Mouse (Mus musculus) CD8-positive naive resting alpha-beta T cell, adult 2 months (primary cell): Measurements from ENCODE around the gene Rpap1.
"Not testable (repeated sequence)": the region's sequence is repeated elsewhere in the genome, so short reads cannot be mapped to it uniquely, and the experiment has no call there.

Experiments
- DNase-seq, 2 experiments: peaks; one replicate each; pipeline ENCODE4 v3.0.0; 2022; ENCODE audit warnings: low read depth in 2 of 2, low spot score in 2 of 2

The Rpap1 gene

DNA sequence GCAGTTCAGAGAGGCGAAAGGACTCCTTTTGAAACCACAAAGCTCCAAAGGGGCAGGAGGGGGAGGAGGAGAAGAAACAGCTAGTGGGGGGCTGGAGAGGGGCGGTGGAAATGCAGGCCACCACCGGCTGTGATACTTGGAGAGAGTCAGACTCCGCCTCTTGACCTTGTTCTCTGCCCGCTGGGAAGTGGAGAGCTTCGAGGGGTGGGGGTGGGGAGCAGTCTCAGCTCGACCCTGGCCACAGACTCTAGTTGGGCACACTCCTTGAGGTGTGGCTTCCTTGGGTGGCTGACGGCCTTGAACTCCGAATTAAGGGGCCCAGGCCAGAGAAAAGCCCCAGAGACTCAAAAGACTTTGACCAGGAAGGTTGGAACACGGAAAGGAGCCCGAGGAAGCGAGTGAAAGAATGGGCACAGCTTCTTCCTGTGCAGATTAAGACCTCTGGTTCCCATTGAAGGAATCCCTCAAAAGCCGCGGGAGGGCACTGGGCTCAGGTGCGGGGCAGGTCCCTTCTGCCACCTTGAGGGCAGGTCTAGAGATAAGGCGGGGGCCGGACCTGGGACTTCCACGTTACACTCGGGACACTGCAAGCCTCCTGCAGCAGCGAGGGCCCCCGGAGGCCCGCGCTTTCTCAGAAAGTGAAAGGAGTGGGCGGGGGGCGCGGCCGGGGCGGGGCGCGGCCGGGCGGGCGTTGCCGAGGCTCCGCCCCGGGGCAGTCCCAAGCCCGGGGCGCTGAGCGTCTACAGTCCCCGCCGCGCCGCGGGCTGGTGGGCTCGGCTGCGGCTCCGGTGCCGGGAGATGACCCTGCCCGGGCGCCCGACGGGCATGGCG is 45.5 kb downstream of the Rpap1 start, which contains the start of gene Itpka:
TSS of gene Itpka (plus strand) at position 757 of the 831 bp plus-strand sequence.
- peak; percentile 43 to 63 for DNase-seq

DNA sequence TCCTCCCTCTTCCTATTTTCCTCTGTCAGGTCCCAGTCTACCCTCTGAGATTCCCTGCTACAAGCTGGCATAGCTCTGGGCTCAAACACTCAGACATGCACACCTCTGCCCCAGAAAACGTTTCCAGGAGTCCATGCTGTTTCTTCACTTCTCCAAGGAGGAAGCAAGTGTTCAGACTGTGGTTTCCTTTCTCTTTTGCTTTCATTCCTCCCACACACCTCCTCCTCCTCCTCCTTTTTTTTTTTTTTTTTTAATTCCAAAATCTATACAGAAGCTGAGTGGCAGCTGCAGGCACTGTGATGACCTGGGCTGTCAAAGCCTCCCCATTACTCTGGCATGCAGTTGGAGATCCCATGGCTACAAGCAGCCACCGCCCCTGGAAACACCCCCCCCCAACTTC is 46.8 kb downstream of the Rpap1 start:
- DNase-seq, result no peak

DNA sequence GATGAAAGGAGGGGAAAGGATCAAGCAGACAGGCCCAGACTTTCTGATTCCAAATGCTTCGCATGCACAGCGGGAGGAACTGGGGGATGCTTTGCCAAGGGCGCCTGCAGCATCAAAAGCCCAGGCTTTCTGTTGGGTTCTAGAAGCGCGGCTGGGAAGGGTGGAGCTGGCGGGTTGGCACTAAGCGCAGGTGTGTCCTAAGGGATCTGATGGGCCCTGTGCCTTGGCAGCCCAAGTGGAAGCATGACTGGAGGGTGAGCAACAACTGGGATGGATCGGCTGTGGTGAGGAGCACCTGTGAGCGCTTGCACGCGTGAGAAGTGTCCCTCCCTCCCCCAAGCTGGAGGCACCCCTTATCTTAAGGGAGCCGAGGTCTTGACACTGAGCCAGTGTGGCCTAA is 50.2 kb downstream of the Rpap1 start:
- DNase-seq, result no peak

DNA sequence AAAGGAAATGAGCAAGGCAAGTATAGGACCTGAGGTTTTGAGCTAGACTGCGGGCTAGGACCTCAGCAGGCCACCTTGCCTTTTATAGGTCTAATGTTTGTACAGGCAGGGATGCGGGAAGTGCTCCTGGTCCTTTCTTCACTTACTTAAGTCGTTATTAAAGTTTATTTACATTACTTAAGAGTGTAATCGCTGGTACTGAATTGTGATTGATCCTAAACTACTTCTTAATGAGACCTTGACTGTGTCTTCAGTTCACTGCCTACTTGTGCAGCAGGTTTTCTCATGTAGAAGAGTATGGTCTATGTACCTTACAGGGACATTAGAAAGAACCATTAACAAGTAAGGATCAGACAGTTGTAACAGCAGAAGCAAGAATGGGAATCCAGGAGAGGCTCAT is 56.6 kb downstream of the Rpap1 start:
- DNase-seq, result no peak

DNA sequence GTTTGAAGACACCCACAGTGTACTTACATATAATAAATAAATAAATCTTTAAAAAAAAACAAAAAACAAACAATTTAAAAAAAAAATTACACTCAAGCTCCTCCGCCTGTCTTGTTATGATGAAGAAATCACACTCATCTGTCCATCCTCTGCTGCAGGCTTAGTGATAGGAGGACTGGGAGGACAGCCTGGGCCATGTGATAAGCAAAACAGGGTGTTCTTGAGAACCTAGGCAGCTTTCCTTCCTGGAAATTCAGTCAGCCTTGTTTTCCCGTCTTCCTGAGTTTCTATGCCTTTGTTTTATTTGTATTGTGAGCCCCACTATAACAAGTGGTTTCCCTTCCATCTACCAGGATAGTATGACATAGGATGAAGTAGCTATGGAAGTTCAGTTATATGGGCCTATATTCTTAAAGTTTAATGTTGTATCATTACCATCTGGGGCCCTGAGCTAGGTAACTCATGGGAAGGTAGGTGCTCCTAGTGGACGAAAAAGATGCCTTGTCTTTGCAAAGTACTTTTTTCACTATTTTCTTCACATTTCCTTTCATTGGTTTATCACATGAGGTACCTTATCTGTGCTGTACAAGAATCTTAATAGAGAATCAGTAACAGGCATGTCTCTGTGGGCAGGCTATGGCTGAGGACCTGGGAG is 59.4 kb downstream of the Rpap1 start:
- DNase-seq, result no peak

DNA sequence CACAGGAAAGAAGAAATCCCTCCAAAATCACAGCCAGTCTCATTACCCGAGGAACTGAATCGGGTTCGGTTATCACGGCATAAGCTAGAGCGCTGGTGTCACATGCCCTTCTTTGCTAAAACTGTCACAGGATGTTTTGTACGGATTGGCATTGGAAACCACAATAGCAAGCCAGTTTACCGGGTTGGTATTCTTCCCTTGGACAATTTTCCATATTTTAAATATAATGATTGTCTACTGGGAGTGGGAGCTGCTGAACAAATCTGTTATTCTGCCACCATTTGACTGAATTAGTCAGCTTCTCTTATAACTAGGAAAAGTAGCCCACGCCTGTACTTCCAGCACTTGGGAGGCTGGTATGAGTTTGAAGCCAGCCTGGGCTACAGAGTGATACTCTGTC is 66.3 kb downstream of the Rpap1 start:
- no peak for DNase-seq

DNA sequence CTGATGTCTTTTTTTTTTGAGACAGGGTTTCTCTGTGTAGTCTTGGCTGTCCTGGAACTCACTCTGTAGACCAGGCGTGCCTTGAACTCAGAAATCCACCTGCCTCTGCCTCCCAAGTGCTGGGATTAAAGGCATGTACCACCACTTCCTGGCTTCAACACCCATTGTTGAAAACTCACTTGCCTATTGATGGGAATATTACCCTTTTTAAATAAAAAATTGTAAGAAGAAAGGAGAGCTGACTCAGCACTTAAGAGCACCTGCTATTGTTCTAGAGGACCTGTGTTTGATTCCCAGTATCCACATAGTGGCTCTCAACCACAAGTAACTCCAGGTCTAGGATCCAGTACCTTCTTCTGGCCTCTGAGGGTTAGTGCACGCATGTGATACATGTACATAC is 71.5 kb downstream of the Rpap1 start:
- not testable (repeated sequence) for DNase-seq
